Mouse (Mus musculus) heart, adult 9 months (tissue): ENCODE results near the gene Spdye4b.
"Not testable (repeated sequence)": the region's sequence is repeated elsewhere in the genome, so short reads cannot be mapped to it uniquely, and the experiment has no call there.

ENCODE experiments used
- DNase-seq, 2 experiments: peaks; one replicate each; pipeline ENCODE4 v3.0.0; 2022; ENCODE audit warnings: low spot score in 2 of 2

Gene Spdye4b

GRCm38 (mm10) chr5:143180255-143181076 is at the start of gene Spdye4b, which contains the start of gene Rbak:
Gene Spdye4b (plus strand): TSS chr5:143181017.
Gene Rbak (minus strand): TSS chr5:143180775.
- peak; percentile 94 to 95 for DNase-seq

- DNase-seq: no peak
Measured at GRCm38 (mm10) chr5:143132935-143133514, 47.8 kb upstream of the Spdye4b start.

- not testable (repeated sequence) for DNase-seq
Measured at GRCm38 (mm10) chr5:143134216-143135010, 46.4 kb upstream of the Spdye4b start.

GRCm38 (mm10) chr5:143135042-143135441 is 45.8 kb upstream of the Spdye4b start:
- DNase-seq: no peak

GRCm38 (mm10) chr5:143137580-143137979 is 43.2 kb upstream of the Spdye4b start:
- DNase-seq: no peak

GRCm38 (mm10) chr5:143147481-143147880 is 33.3 kb upstream of the Spdye4b start, which contains the start of gene Olfr718-ps1:
Gene Olfr718-ps1 (minus strand): TSS chr5:143147581.
- no peak for DNase-seq

- DNase-seq: no peak
Measured at GRCm38 (mm10) chr5:143148661-143149060, 32.2 kb upstream of the Spdye4b start.

- DNase-seq: no peak
Measured at GRCm38 (mm10) chr5:143149536-143149935, 31.3 kb upstream of the Spdye4b start.

GRCm38 (mm10) chr5:143150044-143150443 is 30.8 kb upstream of the Spdye4b start:
- no peak for DNase-seq

- no peak for DNase-seq
Measured at GRCm38 (mm10) chr5:143153756-143154155, 27.1 kb upstream of the Spdye4b start.

- DNase-seq: no peak
Measured at GRCm38 (mm10) chr5:143155534-143155933, 25.3 kb upstream of the Spdye4b start.

- no peak for DNase-seq
Measured at GRCm38 (mm10) chr5:143165508-143166070, 15.2 kb upstream of the Spdye4b start.

GRCm38 (mm10) chr5:143175970-143176369 is 4.8 kb upstream of the Spdye4b start:
- no peak for DNase-seq

- DNase-seq: no peak
Measured at GRCm38 (mm10) chr5:143177541-143178200, 3.1 kb upstream of the Spdye4b start.

GRCm38 (mm10) chr5:143179179-143179578 is 1.6 kb upstream of the Spdye4b start:
- no peak for DNase-seq

- DNase-seq: not testable (repeated sequence)
Measured at GRCm38 (mm10) chr5:143188014-143188413, 7.2 kb downstream of the Spdye4b start.

GRCm38 (mm10) chr5:143192806-143193205 is 12.0 kb downstream of the Spdye4b start:
- DNase-seq: no peak

GRCm38 (mm10) chr5:143194747-143195146 is 13.9 kb downstream of the Spdye4b start:
- DNase-seq: not testable (repeated sequence)

- DNase-seq: no peak
Measured at GRCm38 (mm10) chr5:143195166-143195565, 14.3 kb downstream of the Spdye4b start.

- no peak for DNase-seq
Measured at GRCm38 (mm10) chr5:143196506-143196905, 15.7 kb downstream of the Spdye4b start.

- no peak for DNase-seq
Measured at GRCm38 (mm10) chr5:143205015-143205414, 24.2 kb downstream of the Spdye4b start.
